Mouse (Mus musculus) layer of hippocampus, postnatal 25 days (tissue): Measurements from ENCODE around the gene Dmrt1. TPM values are rescaled to one million over a fixed set of nuclear protein-coding genes. Genes with fewer than 3 reads are reported as not detected.

Experiments
- DNase-seq, 2 experiments: peaks; one replicate each; pipeline ENCODE4 v3.0.0; 2022; ENCODE audit warnings: mixed read lengths in 2 of 2, low spot score in 1 of 2; ENCODE audit errors: extremely low spot score in 1 of 2
- total RNA-seq, 2 experiments: library from RNA; stranded (reverse); gene quantifications; 2 replicates each; pipeline ENCODE4 v1.2.3; 2021

The Dmrt1 gene
- total RNA-seq, 2 experiments from 2014 or later = not detected

GRCm38 (mm10) chr19:25615889-25616288 lies 110.5 kb downstream of the Dmrt1 start:
- no peak for DNase-seq

GRCm38 (mm10) chr19:25622291-25623251 lies 117.2 kb downstream of the Dmrt1 start:
- DNase-seq = peak; percentile 74 to 76

GRCm38 (mm10) chr19:25628490-25628889 lies 123.1 kb downstream of the Dmrt1 start:
- DNase-seq = peak; percentile 48 to 76

- DNase-seq = no peak
Observed at GRCm38 (mm10) chr19:25635119-25635518, 129.7 kb downstream of the Dmrt1 start.

- DNase-seq = peak; percentile 39 to 66
Observed at GRCm38 (mm10) chr19:25635622-25636244, 130.3 kb downstream of the Dmrt1 start.

- DNase-seq = no peak
Observed at GRCm38 (mm10) chr19:25638766-25639361, 133.4 kb downstream of the Dmrt1 start.

GRCm38 (mm10) chr19:25641786-25642185 lies 136.4 kb downstream of the Dmrt1 start:
- DNase-seq = no peak

GRCm38 (mm10) chr19:25647136-25647535 lies 141.7 kb downstream of the Dmrt1 start:
- no peak for DNase-seq

GRCm38 (mm10) chr19:25648701-25649100 lies 143.3 kb downstream of the Dmrt1 start:
- no peak for DNase-seq

GRCm38 (mm10) chr19:25650474-25650873 lies 145.1 kb downstream of the Dmrt1 start:
- DNase-seq = no peak

- no peak for DNase-seq
Observed at GRCm38 (mm10) chr19:25652560-25652959, 147.1 kb downstream of the Dmrt1 start.

Other genes starting within 250 kb of the Dmrt1 start
- 1 to 10 TPM in 1 of 2 experiments, under 1 TPM in 1; 0.59 to 1.2 TPM for gene Dmrt3, start 104.7 kb downstream of the Dmrt1 start, total RNA-seq
- under 1 TPM; 0.85 to 0.98 TPM for gene Dmrt2, start 166.8 kb downstream of the Dmrt1 start, total RNA-seq